Mouse (Mus musculus): Measurements from ENCODE around the gene Snrnp25.

DNA sequence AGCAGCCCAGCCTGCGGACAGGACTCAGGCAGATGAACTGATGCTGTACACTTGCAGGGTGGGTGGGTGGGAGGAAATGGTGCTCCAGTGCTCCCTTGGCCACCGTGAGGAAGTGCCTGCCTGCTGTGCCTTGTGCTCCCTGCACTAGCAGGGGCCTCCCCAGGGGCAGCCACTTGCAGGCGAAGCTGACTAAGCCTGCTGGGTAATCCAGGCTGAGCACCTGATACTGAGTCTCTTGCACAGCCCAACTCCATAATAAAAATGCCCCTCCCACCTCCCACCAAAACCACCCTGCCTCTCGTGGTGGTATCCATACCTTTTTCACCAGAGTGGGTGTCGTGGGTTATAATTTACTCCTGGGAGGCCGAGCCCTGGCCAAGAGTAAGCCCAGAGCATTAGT is 6.0 kb upstream of the Snrnp25 start:
- TF ChIP-seq TCF12 (IDR thresholded peaks at IDR 0.05; ENCODE audit: low read depth, low read length) (peak; percentile 54; the same call in 1 of the 2 replicates), POLR2A (IDR thresholded peaks at IDR 0.05; ENCODE audit: low read depth, low read length) (peak; percentile 22; the same call in 1 of the 2 replicates), EP300 (IDR thresholded peaks at IDR 0.05; ENCODE audit: low read length) (no peak), KAT2A (IDR thresholded peaks at IDR 0.05; ENCODE audit: insufficient replicate concordance, low read length) (no peak), CTCF (conservative IDR thresholded peaks at IDR 0.05 in 1 of 2, IDR thresholded peaks at IDR 0.05 in 1 of 2; ENCODE audit: low read depth in 2 of 2, low read length in 2 of 2) (no peak), USF1 (IDR thresholded peaks at IDR 0.05; ENCODE audit: low read depth, low read length) (no peak), POLR2AphosphoS2 (IDR thresholded peaks at IDR 0.05; ENCODE audit: low read depth, low read length) (no peak), RCOR1 (conservative IDR thresholded peaks at IDR 0.05; ENCODE audit: low read depth, low read length) (no peak), SMC3 (IDR thresholded peaks at IDR 0.05; ENCODE audit: low read depth, low read length) (no peak), ETS1 (conservative IDR thresholded peaks at IDR 0.05; ENCODE audit: low read depth, low read length) (peak; percentile 59), E2F4 (IDR thresholded peaks at IDR 0.05; ENCODE audit: insufficient replicate concordance, low read depth, low read length) (no peak), ZKSCAN1 (IDR thresholded peaks at IDR 0.05; ENCODE audit: borderline replicate concordance, low read depth, low read length) (no peak)
